Mouse (Mus musculus) Muller cell, postnatal 12 days (primary cell): Measurements from ENCODE around the gene Dusp5.

Experiments used
- DNase-seq: peaks from one replicate; pipeline ENCODE4 v3.0.0-alpha.2; 2015; ENCODE audit errors: inconsistent ontology term

Dusp5 gene

GRCm38 (mm10) chr19:53517370-53518096 is 11.4 kb upstream of the Dusp5 start:
- peak; percentile 32 for DNase-seq

GRCm38 (mm10) chr19:53519549-53519948 is 9.4 kb upstream of the Dusp5 start:
- no peak for DNase-seq

GRCm38 (mm10) chr19:53519981-53520380 is 8.9 kb upstream of the Dusp5 start:
- DNase-seq, result no peak

- no peak for DNase-seq
Measured at GRCm38 (mm10) chr19:53521137-53521795, 7.6 kb upstream of the Dusp5 start.

GRCm38 (mm10) chr19:53527480-53527879 is 1.4 kb upstream of the Dusp5 start:
- no peak for DNase-seq

- no peak for DNase-seq
Measured at GRCm38 (mm10) chr19:53528131-53528621, 733 bp upstream of the Dusp5 start.

GRCm38 (mm10) chr19:53529455-53529704 is 471 bp downstream of the Dusp5 start:
- DNase-seq, result no peak

GRCm38 (mm10) chr19:53529705-53530562 is 1.0 kb downstream of the Dusp5 start:
- peak; percentile 54 for DNase-seq

GRCm38 (mm10) chr19:53531416-53531815 is 2.5 kb downstream of the Dusp5 start:
- DNase-seq, result peak; percentile 84

GRCm38 (mm10) chr19:53532021-53532420 is 3.1 kb downstream of the Dusp5 start:
- DNase-seq, result peak; percentile 92

- no peak for DNase-seq
Measured at GRCm38 (mm10) chr19:53532676-53533075, 3.8 kb downstream of the Dusp5 start.

- DNase-seq, result no peak
Measured at GRCm38 (mm10) chr19:53533236-53533635, 4.3 kb downstream of the Dusp5 start.

- DNase-seq, result no peak
Measured at GRCm38 (mm10) chr19:53533810-53534601, 5.1 kb downstream of the Dusp5 start.

- peak; percentile 59 for DNase-seq
Measured at GRCm38 (mm10) chr19:53534757-53535410, 6.0 kb downstream of the Dusp5 start.

- DNase-seq, result peak; percentile 46
Measured at GRCm38 (mm10) chr19:53535421-53535820, 6.5 kb downstream of the Dusp5 start.

GRCm38 (mm10) chr19:53536251-53536650 is 7.3 kb downstream of the Dusp5 start:
- DNase-seq, result no peak

GRCm38 (mm10) chr19:53536731-53537666 is 8.1 kb downstream of the Dusp5 start:
- no peak for DNase-seq

- DNase-seq, result no peak
Measured at GRCm38 (mm10) chr19:53538024-53538423, 9.1 kb downstream of the Dusp5 start.

GRCm38 (mm10) chr19:53538796-53539195 is 9.9 kb downstream of the Dusp5 start:
- no peak for DNase-seq

- DNase-seq, result no peak
Measured at GRCm38 (mm10) chr19:53539296-53539695, 10.4 kb downstream of the Dusp5 start.
